Mouse (Mus musculus): ENCODE results near the gene Gm9747.

DNA sequence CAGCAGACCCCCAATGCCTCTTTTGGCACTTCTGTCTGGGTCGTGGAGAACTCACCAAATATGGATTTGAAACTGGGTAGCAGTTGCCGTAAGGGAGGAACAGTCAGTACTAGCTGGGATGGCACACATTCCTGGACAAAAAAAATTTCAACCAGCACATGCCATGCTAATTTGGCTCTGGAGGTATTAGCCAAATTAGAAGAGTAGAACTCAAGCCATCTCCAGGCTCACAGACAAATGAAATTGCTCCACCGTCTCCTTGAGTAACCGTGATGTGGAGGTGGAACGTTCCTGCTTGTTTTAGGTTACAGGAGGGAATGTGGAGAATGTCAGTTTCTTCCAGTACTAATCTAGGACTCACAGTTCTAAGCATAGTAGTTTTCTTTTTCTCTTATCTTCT is 25.4 kb upstream of the Gm9747 start:
- TF ChIP-seq CTCF (IDR thresholded peaks at IDR 0.05; ENCODE audit: low read depth) (no peak), EP300 (IDR thresholded peaks at IDR 0.05; ENCODE audit: low read depth) (no peak)
